Mouse (Mus musculus): ENCODE measurements around the gene Arl14.

The Arl14 gene

GRCm38 (mm10) chr3:69271812-69272211, 49.6 kb downstream of the Arl14 start:
- DNase-seq (ENCODE audit: low read depth): peak; percentile 59

All from fibroblast of lung, adult 2 months (primary cell).